Mouse (Mus musculus): ENCODE data around the gene Hivep3.

Hivep3 gene

DNA sequence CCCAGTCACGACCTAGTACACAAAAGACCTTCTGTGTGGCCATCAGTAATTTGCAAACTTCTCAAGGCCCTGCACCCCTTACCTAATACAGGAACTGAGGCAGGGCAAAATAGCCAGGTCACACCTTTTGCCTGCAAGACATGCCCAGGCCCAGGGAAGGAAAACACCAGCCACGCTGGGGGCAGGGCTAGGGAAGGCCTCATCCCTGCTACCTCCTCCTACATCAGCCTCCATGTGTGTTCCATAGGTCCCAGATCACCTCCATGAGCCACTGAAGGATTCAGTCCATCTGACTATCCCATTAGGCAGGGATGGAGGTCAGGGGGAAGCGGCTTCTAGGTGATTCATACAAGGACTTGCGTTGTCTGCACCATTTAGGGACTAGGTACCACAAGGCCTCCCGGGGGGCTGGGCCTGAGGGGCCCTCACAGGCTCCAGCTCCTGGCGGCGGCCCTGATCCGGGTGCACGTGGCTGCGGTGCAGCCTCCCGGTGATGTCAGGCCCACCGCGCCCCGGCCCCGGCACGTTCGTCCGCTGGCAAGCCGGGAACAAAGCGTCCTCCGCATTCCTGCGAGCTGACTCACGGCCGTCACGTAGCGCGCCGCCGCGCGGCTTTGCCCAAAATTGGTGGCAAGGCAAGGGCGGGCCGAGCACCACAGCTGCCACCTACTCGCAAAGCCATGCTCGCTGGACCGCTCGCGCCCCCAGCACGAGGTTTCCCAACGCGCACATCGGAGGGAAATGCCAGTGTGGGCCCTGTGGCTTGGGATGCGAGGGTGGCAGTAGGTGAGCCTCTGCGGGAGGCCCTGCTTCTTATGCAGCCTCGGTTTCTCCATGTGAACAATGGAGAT, 414.9 kb downstream of the Hivep3 start:
- peak; percentile 90 for DNase-seq (ENCODE audit: low read depth, low spot score)

DNA sequence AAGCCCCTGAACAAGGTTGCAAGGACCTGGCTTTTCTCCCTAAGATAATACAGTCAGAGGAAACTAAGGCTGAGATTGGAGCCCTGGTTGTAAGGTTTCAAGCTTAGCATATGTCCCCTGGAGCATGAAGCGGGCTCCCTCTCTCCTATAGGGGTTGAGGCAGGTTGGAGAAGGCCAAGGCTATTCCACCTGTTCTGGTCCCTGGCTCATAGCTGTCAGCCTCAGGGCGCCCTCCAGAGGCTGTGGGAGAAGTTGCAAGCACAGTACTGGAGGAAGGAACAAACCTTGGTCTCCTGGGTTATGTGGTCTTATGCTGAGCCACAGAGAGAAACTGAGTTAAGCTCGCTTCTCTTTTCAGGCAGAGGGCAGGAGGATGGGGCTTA, 415.5 kb downstream of the Hivep3 start:
- peak; percentile 66 for DNase-seq (ENCODE audit: low read depth, low spot score)

DNA sequence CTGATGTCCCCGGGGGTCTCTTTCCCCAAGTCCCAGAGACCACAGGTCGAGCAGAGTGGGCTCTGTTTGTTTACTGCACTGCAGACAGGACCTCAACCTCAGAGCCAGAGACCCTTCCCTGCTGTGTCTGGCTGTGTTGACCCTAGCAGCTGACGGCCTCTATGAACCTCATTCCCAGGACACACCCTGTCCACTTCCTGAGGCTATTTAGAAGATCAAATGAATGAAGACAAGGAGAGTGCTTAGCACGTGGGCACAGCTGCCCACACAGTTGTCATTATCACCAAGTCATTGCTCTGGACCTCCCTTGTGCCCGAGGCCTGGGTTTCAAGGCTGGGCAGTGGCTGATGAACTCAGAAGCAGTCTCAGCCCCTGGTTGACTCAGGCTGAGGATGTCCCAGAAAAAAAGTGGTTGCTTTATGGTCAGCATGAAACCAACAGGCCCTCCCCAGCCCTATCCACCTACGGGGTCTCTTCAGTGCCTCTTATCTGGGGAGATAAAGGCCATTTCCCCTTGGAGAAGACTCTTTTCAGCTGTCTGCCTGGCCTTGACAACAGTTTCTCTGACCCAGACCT, 416.8 kb downstream of the Hivep3 start:
- no peak for DNase-seq (ENCODE audit: low read depth, low spot score)

- DNase-seq (ENCODE audit: low read depth, low spot score): no peak
Measured at GRCm38 (mm10) chr4:120151906-120152305, 418.3 kb downstream of the Hivep3 start.

GRCm38 (mm10) chr4:120152648-120153047, 419.1 kb downstream of the Hivep3 start:
- DNase-seq (ENCODE audit: low read depth, low spot score): peak; percentile 22

DNA sequence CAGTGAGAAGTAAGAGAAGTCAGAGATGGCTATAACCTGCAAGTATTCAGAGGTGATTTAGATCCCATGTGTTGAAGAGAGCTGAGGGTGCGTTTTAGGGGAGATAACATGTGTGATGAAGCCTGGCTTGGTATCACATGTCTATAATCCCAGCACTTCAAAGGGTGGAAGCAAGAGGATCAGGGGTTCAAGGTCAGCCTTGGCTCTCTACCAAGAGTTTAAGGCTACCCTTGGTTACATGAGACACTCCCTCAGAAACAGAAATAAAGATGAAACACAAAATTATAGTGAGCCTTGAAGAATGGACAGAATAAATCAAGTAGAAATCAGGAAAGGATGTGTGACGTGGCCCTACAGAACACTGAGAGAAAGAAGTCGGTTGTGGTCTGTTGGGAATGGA, 420.2 kb downstream of the Hivep3 start:
- no peak for DNase-seq (ENCODE audit: low read depth, low spot score)

DNA sequence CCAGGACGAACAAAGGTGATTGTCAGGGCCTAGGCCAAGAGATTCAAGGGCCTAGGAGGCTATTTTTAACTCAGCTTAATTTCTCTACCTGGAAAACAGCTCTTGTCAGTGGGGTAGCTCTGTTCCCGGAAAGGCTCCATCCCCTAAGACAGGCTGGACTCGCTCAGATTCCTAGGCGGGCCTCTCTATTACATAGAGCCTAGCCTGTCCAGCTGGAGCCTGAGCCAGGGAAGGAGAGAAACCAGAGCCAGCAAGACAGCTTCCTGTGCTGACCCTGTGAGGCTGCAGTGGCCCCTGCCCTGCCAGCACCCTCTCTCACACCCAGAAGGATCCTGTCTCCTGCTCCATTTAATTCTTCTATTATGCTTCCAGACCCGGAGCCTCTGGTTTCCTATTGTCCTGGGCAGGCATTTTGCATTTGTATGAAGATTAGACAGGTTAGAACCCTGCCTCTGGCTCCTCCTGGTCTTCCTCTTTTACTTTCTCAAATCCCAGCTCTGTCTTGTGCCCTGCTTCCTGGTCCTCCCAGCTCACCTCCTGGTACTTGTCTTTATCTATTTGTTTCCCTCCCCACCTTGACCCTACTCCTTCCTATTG, 425.2 kb downstream of the Hivep3 start:
- no peak for DNase-seq (ENCODE audit: low read depth, low spot score)

GRCm38 (mm10) chr4:120161166-120161949, 427.8 kb downstream of the Hivep3 start, which contains the start of gene Edn2:
TSS of gene Edn2 (plus strand) at chr4:120161206.
- DNase-seq (ENCODE audit: low read depth, low spot score): no peak

DNA sequence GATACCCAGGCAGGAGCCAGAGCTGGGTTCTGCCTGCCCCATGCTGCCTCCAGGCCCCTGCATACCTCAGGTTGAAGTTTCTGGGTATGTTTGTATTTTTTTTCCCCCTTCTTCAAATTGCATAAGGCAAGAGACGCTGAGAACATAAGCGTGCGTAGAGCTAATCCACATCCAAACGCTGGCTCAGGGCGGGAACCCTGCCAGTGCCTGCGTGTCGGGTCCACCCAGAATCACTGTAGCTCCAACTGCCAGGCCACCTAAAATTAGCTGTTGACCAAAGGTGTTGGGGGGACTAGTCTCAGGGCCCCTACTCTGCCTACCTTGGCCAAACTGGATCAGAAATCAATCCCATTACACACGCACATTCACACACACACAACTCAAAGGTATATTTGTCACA, 429.0 kb downstream of the Hivep3 start:
- no peak for DNase-seq (ENCODE audit: low read depth, low spot score)

DNA sequence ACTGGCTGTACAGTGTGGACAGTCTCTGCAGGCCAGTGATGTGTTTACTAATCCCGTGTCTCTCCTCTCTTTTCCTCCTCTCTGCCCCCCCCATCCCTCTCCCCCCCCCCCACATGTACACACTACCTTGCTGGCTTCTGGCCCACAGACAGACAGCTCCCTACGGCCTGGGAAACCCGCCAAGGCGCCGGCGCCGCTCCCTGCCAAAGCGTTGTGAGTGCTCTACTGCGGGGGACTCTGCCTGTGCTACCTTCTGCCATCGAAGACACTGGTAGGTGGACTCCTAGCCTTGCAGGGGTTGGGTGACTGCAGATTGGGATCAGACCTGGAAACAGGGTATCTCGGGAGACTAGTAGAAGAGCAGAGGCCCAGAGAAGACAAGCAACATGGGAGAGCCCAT, 429.7 kb downstream of the Hivep3 start:
- DNase-seq (ENCODE audit: low read depth, low spot score): peak; percentile 89

DNA sequence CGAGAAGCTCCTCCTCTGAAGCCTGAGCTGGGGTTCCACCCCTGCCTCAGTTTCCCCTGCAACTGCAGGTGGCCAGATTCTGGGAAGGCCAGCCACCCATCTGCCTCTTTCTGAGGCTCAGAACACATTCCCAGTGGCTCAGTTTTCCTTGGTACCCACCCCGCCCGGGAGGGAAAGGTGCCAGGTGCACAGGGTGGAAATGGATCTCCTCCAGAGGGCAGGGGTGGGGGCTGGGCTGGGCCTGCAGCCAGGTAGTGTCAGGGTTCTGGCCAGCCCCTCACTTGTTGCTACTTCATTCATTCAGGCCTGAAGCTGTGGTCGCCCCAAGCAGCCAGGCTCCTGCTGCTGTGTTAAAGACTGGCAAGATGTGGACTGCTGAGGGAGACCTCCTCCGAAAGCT, 430.7 kb downstream of the Hivep3 start:
- no peak for DNase-seq (ENCODE audit: low read depth, low spot score)

GRCm38 (mm10) chr4:120167778-120168177, 434.2 kb downstream of the Hivep3 start:
- DNase-seq (ENCODE audit: low read depth, low spot score): no peak

DNA sequence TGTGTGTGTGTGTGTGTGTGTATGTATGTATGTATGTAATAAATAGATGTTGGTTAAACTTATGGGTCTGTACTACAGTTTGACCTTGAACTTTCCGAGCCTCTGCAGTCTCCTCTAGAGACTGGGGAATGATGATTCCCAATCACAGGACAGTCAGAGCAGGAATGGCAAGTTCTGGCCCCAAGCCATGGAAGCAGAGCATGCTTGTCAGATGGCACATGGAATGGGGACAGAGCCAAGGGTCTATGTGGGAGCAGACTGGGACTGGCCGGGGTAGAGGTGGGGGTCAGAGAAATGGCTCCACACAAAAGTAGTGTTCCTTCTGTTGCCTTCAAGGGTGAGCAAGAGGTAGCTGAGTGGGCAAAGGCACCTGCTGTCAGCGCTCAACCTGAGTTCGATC, 434.8 kb downstream of the Hivep3 start:
- no peak for DNase-seq (ENCODE audit: low read depth, low spot score)

- no peak for DNase-seq (ENCODE audit: low read depth, low spot score)
Measured at GRCm38 (mm10) chr4:120170387-120170936, 436.9 kb downstream of the Hivep3 start.

DNA sequence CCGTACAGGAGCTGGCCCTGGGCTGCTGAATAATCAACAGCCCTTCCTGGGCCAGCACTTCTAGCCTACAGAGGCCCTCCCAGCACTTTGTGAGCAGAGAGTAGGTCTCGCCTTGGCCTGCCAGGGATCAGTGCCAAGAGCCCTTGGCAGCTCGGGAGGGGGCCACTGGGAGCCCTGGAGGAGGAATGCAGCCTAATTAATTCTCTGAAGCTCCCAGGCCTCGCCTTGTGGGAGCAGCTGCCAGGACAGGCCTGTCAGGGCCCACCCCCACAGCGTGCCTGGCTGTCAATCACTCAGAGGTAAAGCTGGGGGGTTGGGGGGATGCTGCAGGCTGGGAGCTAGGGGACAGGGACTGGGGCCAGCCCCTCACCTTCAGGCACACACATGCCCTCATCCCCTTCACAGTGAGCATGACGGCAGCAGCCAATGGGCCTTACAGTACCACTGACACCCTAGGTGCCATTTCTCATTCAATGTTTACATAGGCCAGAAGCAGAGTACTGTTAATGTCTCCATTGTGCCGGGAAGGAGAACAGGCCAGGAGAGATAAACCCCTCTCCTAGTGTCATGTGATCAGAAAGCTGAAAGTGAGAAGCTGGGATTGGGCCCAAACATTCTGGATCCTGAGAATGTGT, 438.6 kb downstream of the Hivep3 start:
- peak; percentile 30 for DNase-seq (ENCODE audit: low read depth, low spot score)

DNA sequence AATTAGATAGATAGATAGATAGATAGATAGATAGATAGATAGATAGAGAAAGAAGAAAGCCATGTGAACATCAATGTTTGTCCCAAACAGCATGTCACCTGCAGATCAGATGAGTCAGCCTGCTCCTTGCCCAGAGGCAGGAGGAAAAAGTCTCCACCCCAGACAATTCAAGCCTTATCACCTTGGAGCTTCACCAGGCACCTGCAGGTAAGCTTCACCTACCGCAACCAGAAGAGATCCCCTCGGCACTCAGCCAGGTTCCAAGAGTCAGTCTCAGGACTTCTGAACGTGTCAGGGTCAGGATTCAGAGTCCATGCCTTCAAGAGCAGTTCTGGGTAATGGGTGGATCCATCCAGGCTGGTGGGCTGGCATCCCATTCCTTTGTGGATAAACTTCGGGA, 445.5 kb downstream of the Hivep3 start:
- DNase-seq (ENCODE audit: low read depth, low spot score): no peak

DNA sequence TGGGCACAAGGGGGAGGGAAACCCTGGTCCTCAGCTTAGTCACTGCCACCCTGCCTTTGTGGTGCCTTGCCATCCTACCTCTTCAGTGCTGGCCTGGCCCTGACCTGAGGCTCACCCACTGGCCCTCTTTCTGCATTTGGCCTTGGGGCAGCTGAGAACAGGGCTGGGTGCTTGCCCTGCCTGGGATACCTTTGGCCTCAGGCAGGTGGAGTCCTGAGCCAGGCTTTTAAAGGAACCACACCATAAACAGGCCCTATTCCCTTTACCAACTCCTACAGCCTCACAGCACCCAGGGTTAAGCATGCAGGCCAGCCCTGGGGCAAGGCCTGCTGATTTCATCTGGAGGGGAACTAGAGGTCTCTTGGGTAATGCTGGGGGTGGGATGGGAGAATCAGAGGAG, 447.0 kb downstream of the Hivep3 start:
- DNase-seq (ENCODE audit: low read depth, low spot score): no peak

DNA sequence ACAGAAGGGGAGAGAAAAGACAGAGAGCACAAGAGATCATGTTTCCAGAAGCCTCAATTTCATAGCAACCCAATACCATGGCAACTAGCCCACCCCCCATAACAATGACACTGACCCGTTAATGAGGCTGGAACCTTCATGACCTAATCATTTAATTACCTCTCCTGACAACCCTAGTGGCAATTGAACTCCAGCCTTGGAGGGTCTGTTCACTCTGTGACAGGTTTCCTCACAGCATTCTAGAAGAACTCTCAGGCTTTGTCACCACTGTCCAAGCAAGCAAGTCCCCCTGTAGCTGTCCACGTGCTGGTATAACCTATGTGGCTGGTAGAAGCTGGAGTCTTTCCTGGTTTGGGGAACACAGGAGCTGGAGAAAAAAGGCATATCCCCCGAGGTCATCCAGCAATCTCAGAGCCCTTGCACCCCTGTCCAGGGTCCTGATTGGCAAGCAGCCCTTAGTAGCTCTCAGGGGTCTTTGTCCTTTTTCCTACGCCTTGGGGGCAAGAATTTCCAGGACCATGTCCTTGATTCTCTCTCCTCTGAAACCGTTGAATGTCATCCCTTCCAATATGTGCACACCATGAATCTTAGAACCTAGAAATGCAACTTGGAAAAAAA, 450.9 kb downstream of the Hivep3 start:
- no peak for DNase-seq (ENCODE audit: low read depth, low spot score)

DNA sequence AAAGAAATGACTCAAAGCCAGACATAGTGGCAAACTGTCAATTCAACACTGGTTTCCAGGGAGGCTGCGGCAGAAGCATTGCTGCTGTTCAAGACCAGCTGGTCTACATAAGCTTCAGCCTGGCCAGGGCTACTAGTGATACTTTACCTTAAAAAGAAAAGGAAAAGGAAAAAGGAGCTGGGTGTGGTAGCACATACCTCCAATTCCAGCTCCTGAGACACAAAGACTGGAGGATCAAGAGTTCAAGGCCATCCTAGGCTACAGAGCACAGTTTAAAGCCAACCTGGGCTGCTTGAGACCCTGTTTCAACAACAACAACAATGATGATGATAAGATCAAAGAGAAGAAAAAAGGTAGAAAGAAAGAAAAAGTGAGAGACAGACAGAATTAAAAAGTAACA, 452.9 kb downstream of the Hivep3 start:
- DNase-seq (ENCODE audit: low read depth, low spot score): no peak

DNA sequence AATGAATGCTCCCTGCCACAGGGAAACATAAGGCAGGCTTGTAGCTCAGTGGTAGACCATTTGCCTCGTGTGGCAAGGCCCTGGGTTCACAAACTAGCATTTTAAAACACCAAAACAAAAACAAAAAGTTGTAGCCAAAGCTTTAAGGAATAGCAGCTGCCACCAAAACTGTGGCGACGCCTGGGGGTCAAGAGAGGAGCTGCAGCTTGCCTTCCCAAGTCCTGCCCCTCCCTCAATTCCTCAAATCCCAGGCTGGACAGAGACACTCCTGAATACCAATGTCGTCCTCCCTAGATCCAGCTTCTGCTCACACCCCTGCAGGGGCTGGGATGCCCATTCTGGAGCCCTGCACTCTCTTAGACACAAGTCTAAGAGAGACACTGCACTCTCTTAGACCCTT, 453.4 kb downstream of the Hivep3 start:
- no peak for DNase-seq (ENCODE audit: low read depth, low spot score)
